Mouse (Mus musculus): ENCODE measurements around the gene Pcp2. TPM values are rescaled to one million over a fixed set of nuclear protein-coding genes. Genes with fewer than 3 reads are reported as not detected.

The Pcp2 gene
- polyA plus RNA-seq, 1 experiment from 2014 or later, result not detected

GRCm38 (mm10) chr8:3609046-3609815, 16.1 kb downstream of the Pcp2 start:
- no peak overlapping the region for H3K4me3 ChIP-seq (ENCODE audit: low read depth, low read length)
- peak overlapping the region; percentile 42 for H3K27ac ChIP-seq (replicated peaks)
- H3K36me3 ChIP-seq (ENCODE audit: control insufficient read depth, insufficient read depth, low read length), result peaks cover 20% of the 10 kb centered on the region
- 56% methylated on average over 12 of the region's 12 CpGs for WGBS
- H3K4me2 ChIP-seq (replicated peaks; ENCODE audit: low read depth), result no peak overlapping the region
- no peaks in the 10 kb centered on the region for H3K9me3 ChIP-seq (ENCODE audit: control insufficient read depth, low read length)
- peak; percentile 19 for ATAC-seq (ENCODE audit: low FRiP score, low TSS enrichment)
- no peaks in the 10 kb centered on the region for H3K27me3 ChIP-seq (ENCODE audit: control insufficient read depth, insufficient read depth, low read length)
- H3K4me1 ChIP-seq (replicated peaks; ENCODE audit: control insufficient read depth, insufficient read depth), result no peaks in the 10 kb centered on the region
- no peak for DNase-seq (ENCODE audit: low spot score)
- TF ChIP-seq CTCF (IDR thresholded peaks at IDR 0.05; ENCODE audit: low read depth) (no peak), EP300 (optimal IDR thresholded peaks at IDR 0.05) (no peak)
- no peak overlapping the region for H3K9ac ChIP-seq (ENCODE audit: low read length)

- WGBS, result 94% methylated on average over 6 of the region's 7 CpGs
- Histone ChIP-seq H3K36me3 (ENCODE audit: control insufficient read depth, insufficient read depth, low read length) (peaks cover 11% of the 10 kb centered on the region), H3K9ac (ENCODE audit: low read length) (no peak overlapping the region), H3K9me3 (ENCODE audit: control insufficient read depth, low read length) (no peaks in the 10 kb centered on the region), H3K4me2 (replicated peaks; ENCODE audit: low read depth) (no peak overlapping the region), H3K27ac (replicated peaks) (0 out of 2 replicates have a peak overlapping the region, but pooled peaks have one; percentile 8), H3K4me3 (ENCODE audit: low read depth, low read length) (no peak overlapping the region), H3K27me3 (ENCODE audit: control insufficient read depth, insufficient read depth, low read length) (no peaks in the 10 kb centered on the region), H3K4me1 (replicated peaks; ENCODE audit: control insufficient read depth, insufficient read depth) (no peaks in the 10 kb centered on the region)
- TF ChIP-seq EP300 (optimal IDR thresholded peaks at IDR 0.05), result no peak
- no peak for TF ChIP-seq CTCF (IDR thresholded peaks at IDR 0.05; ENCODE audit: low read depth)
- ATAC-seq (ENCODE audit: low FRiP score, low TSS enrichment), result no peak
- DNase-seq (ENCODE audit: low spot score), result no peak
Measured at GRCm38 (mm10) chr8:3607822-3608221, 17.5 kb downstream of the Pcp2 start.

- TF ChIP-seq CTCF (IDR thresholded peaks at IDR 0.05; ENCODE audit: low read depth), result no peak
- TF ChIP-seq EP300 (optimal IDR thresholded peaks at IDR 0.05), result no peak
- 45% methylated on average over 16 of the region's 16 CpGs for WGBS
- Histone ChIP-seq H3K27ac (replicated peaks) (no peak overlapping the region), H3K36me3 (ENCODE audit: control insufficient read depth, insufficient read depth, low read length) (peaks cover 8% of the 10 kb centered on the region), H3K4me1 (replicated peaks; ENCODE audit: control insufficient read depth, insufficient read depth) (no peaks in the 10 kb centered on the region), H3K9me3 (ENCODE audit: control insufficient read depth, low read length) (no peaks in the 10 kb centered on the region), H3K9ac (ENCODE audit: low read length) (no peak overlapping the region), H3K4me2 (replicated peaks; ENCODE audit: low read depth) (no peak overlapping the region), H3K27me3 (ENCODE audit: control insufficient read depth, insufficient read depth, low read length) (no peaks in the 10 kb centered on the region), H3K4me3 (ENCODE audit: low read depth, low read length) (no peak overlapping the region)
- ATAC-seq (ENCODE audit: low FRiP score, low TSS enrichment), result 0 out of 2 replicates have a peak, but pooled peaks have one; percentile 24
- DNase-seq (ENCODE audit: low spot score), result no peak
Measured at GRCm38 (mm10) chr8:3606593-3606992, 18.8 kb downstream of the Pcp2 start.

GRCm38 (mm10) chr8:3603439-3603838, 21.9 kb downstream of the Pcp2 start:
- no peak overlapping the region for H3K4me3 ChIP-seq (ENCODE audit: low read depth, low read length)
- no peaks in the 10 kb centered on the region for H3K4me1 ChIP-seq (replicated peaks; ENCODE audit: control insufficient read depth, insufficient read depth)
- 68% methylated on average over 13 of the region's 13 CpGs for WGBS
- H3K27ac ChIP-seq (replicated peaks), result no peak overlapping the region
- H3K9me3 ChIP-seq (ENCODE audit: control insufficient read depth, low read length), result no peaks in the 10 kb centered on the region
- no peak overlapping the region for H3K9ac ChIP-seq (ENCODE audit: low read length)
- TF ChIP-seq CTCF (IDR thresholded peaks at IDR 0.05; ENCODE audit: low read depth), result no peak
- TF ChIP-seq EP300 (optimal IDR thresholded peaks at IDR 0.05), result no peak
- H3K4me2 ChIP-seq (replicated peaks; ENCODE audit: low read depth), result no peak overlapping the region
- no peak for ATAC-seq (ENCODE audit: low FRiP score, low TSS enrichment)
- H3K27me3 ChIP-seq (ENCODE audit: control insufficient read depth, insufficient read depth, low read length), result no peaks in the 10 kb centered on the region
- DNase-seq (ENCODE audit: low spot score), result no peak
- no peaks in the 10 kb centered on the region; the same call in 1 of the 2 replicates for H3K36me3 ChIP-seq (ENCODE audit: control insufficient read depth, insufficient read depth, low read length)

- ATAC-seq (ENCODE audit: low FRiP score, low TSS enrichment), result no peak
- WGBS, result 82% methylated on average over 6 of the region's 6 CpGs
- DNase-seq (ENCODE audit: low spot score), result no peak
Measured at GRCm38 (mm10) chr8:3600401-3600800, 24.9 kb downstream of the Pcp2 start.

GRCm38 (mm10) chr8:3599219-3599618, 26.1 kb downstream of the Pcp2 start:
- Histone ChIP-seq H3K27me3 (ENCODE audit: control insufficient read depth, insufficient read depth, low read length) (no peaks in the 10 kb centered on the region), H3K4me3 (ENCODE audit: low read depth, low read length) (no peak overlapping the region), H3K4me1 (replicated peaks; ENCODE audit: control insufficient read depth, insufficient read depth) (no peaks in the 10 kb centered on the region), H3K27ac (replicated peaks) (no peak overlapping the region), H3K9ac (ENCODE audit: low read length) (no peak overlapping the region), H3K4me2 (replicated peaks; ENCODE audit: low read depth) (no peak overlapping the region), H3K9me3 (ENCODE audit: control insufficient read depth, low read length) (no peaks in the 10 kb centered on the region), H3K36me3 (ENCODE audit: control insufficient read depth, insufficient read depth, low read length) (no peaks in the 10 kb centered on the region; the same call in 1 of the 2 replicates)
- WGBS, result 78% methylated on average over 1 of the region's 1 CpGs
- no peak for TF ChIP-seq CTCF (IDR thresholded peaks at IDR 0.05; ENCODE audit: low read depth)
- no peak for TF ChIP-seq EP300 (optimal IDR thresholded peaks at IDR 0.05)
- ATAC-seq (ENCODE audit: low FRiP score, low TSS enrichment) (no peak), DNase-seq (ENCODE audit: low spot score) (no peak)

More at GRCm38 (mm10) chr8:3600401-3600800, 24.9 kb downstream of the Pcp2 start:
- H3K4me2 ChIP-seq (replicated peaks; ENCODE audit: low read depth), result no peak overlapping the region
- H3K4me1 ChIP-seq (replicated peaks; ENCODE audit: control insufficient read depth, insufficient read depth), result no peaks in the 10 kb centered on the region
- H3K27me3 ChIP-seq (ENCODE audit: control insufficient read depth, insufficient read depth, low read length), result no peaks in the 10 kb centered on the region
- H3K9me3 ChIP-seq (ENCODE audit: control insufficient read depth, low read length), result no peaks in the 10 kb centered on the region
- no peak overlapping the region for H3K9ac ChIP-seq (ENCODE audit: low read length)
- no peaks in the 10 kb centered on the region; the same call in 1 of the 2 replicates for H3K36me3 ChIP-seq (ENCODE audit: control insufficient read depth, insufficient read depth, low read length)
- H3K4me3 ChIP-seq (ENCODE audit: low read depth, low read length), result no peak overlapping the region
- H3K27ac ChIP-seq (replicated peaks), result no peak overlapping the region
- TF ChIP-seq EP300 (optimal IDR thresholded peaks at IDR 0.05), result no peak
- no peak for TF ChIP-seq CTCF (IDR thresholded peaks at IDR 0.05; ENCODE audit: low read depth)

All from stomach, postnatal 0 days (tissue).